Mouse (Mus musculus) liver, embryonic 15.5 days (tissue): ENCODE measurements around the gene Tmem108. TPM values are rescaled to one million over a fixed set of nuclear protein-coding genes. Genes with fewer than 3 reads are reported as not detected.

ENCODE experiments used
- ATAC-seq: fragments of 200-750 bp; cut with Nextera tagmentation; 2 replicates; pipeline ENCODE4 v1.8.0; 2017; ENCODE audit warnings: moderate number of reproducible peaks, mild to moderate bottlenecking, moderate library complexity; ENCODE audit not compliant: insufficient read depth
- H3K27ac ChIP-seq: fragments of 300-500 bp; sonication (generic); replicated peaks from 2 replicates; pipeline ENCODE4 v1.5.1; 2015; ENCODE audit warnings: mild to moderate bottlenecking, inconsistent platforms
- H3K27me3 ChIP-seq: fragments of 300-500 bp; sonication (generic); 2 replicates; pipeline ENCODE4 v1.6.1; 2015; ENCODE audit warnings: mild to moderate bottlenecking, inconsistent platforms
- H3K36me3 ChIP-seq: fragments of 300-500 bp; sonication (generic); replicated peaks from 2 replicates; pipeline ENCODE4 v1.6.1; 2015; ENCODE audit warnings: moderate library complexity, mild to moderate bottlenecking, inconsistent platforms
- H3K4me1 ChIP-seq: fragments of 300-500 bp; sonication (generic); replicated peaks from 2 replicates; pipeline ENCODE4 v1.6.1; 2015; ENCODE audit warnings: inconsistent platforms
- H3K4me2 ChIP-seq: fragments of 300-500 bp; sonication (generic); 2 replicates; pipeline ENCODE4 v1.6.1; 2015; ENCODE audit warnings: moderate library complexity, mild to moderate bottlenecking, inconsistent platforms
- H3K4me3 ChIP-seq: fragments of 300-500 bp; sonication (generic); replicated peaks from 2 replicates; pipeline ENCODE4 v1.5.1; 2015; ENCODE audit warnings: mild to moderate bottlenecking, inconsistent platforms
- H3K9ac ChIP-seq: fragments of 300-500 bp; sonication (generic); 2 replicates; pipeline ENCODE4 v1.6.1; 2015; ENCODE audit warnings: moderate library complexity, mild to moderate bottlenecking, inconsistent platforms
- H3K9me3 ChIP-seq: fragments of 300-500 bp; sonication (generic); replicated peaks from 2 replicates; pipeline ENCODE4 v1.6.1; 2016; ENCODE audit warnings: inconsistent platforms
- WGBS: fragments of 180-500 bp; shearing (Covaris S2); methylation state at CpG from one replicate; pipeline ENCODE4 v1.1.7; 2015; ENCODE audit warnings: mixed read lengths; ENCODE audit not compliant: insufficient replicate concordance; 5-methylcytosine and 5-hydroxymethylcytosine counted together
- polyA plus RNA-seq: library from polyadenylated mRNA; unstranded; fragments of >200 nt; fragmentation: Nextera tagmentation; extraction: Ambion mirVana; gene quantifications from 2 replicates; pipeline ENCODE4 v1.2.1, GENCODE M21; 2015

The Tmem108 gene
- polyA plus RNA-seq, 1 experiment from 2014 or later = 1.1 TPM

GRCm38 (mm10) chr9:103471784-103472183 is 289.9 kb downstream of the Tmem108 start:
- Histone ChIP-seq H3K36me3 (no peaks in the 10 kb centered on the region), H3K27ac (no peak overlapping the region), H3K4me2 (no peak overlapping the region), H3K4me3 (no peak overlapping the region), H3K4me1 (peaks cover 7% of the 10 kb centered on the region), H3K9me3 (no peaks in the 10 kb centered on the region), H3K27me3 (no peaks in the 10 kb centered on the region), H3K9ac (no peak overlapping the region)
- 58% methylated on average over 11 of the region's 11 CpGs for WGBS
- no peak for ATAC-seq

GRCm38 (mm10) chr9:103469516-103469915 is 292.1 kb downstream of the Tmem108 start:
- Histone ChIP-seq H3K36me3 (no peaks in the 10 kb centered on the region), H3K9me3 (no peaks in the 10 kb centered on the region), H3K4me3 (no peak overlapping the region), H3K4me1 (peaks cover 6% of the 10 kb centered on the region), H3K9ac (no peak overlapping the region), H3K27me3 (no peaks in the 10 kb centered on the region), H3K4me2 (no peak overlapping the region), H3K27ac (no peak overlapping the region)
- WGBS = 47% methylated on average over 5 of the region's 5 CpGs
- no peak for ATAC-seq

GRCm38 (mm10) chr9:103468911-103469310 is 292.7 kb downstream of the Tmem108 start:
- H3K4me1 ChIP-seq = peaks cover under 1% of the 10 kb centered on the region; the same call in 1 of the 2 replicates
- no peak overlapping the region for H3K4me2 ChIP-seq
- ATAC-seq = no peak
- 59% methylated on average over 7 of the region's 7 CpGs for WGBS
- H3K4me3 ChIP-seq = no peak overlapping the region
- no peaks in the 10 kb centered on the region for H3K36me3 ChIP-seq
- H3K27ac ChIP-seq = no peak overlapping the region
- no peaks in the 10 kb centered on the region for H3K27me3 ChIP-seq
- no peaks in the 10 kb centered on the region for H3K9me3 ChIP-seq
- no peak overlapping the region for H3K9ac ChIP-seq

DNA sequence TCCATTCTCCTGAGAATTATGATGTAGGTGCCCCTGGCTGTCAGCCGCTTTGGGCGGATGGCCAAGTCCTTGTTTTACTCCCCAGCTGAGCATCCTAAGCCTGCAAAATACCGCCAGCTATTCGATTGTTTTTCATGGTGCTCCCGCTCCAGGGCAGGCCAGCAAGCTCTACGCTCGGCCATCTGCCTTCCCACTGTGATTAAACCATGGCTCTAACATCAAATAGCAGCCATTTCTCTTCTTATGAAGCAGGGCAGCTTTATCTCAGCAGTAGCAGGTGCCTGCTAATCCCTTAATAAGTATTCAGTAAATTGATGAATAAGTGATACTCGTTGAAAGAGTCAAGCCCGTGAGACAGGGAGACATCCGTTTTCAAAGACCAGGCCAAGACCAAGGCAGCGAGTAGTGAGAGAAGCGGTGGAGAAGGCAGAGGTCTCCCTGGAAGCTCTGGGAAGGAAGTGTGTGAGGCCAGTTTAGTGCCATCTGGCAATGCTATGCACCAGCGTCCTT is 295.9 kb downstream of the Tmem108 start:
- no peak overlapping the region for H3K27ac ChIP-seq
- no peak overlapping the region for H3K4me2 ChIP-seq
- WGBS = 66% methylated on average over 13 of the region's 13 CpGs
- H3K9me3 ChIP-seq = no peaks in the 10 kb centered on the region
- H3K27me3 ChIP-seq = no peaks in the 10 kb centered on the region
- H3K36me3 ChIP-seq = no peaks in the 10 kb centered on the region
- ATAC-seq = no peak
- no peaks in the 10 kb centered on the region; the same call in 1 of the 2 replicates for H3K4me1 ChIP-seq
- H3K9ac ChIP-seq = no peak overlapping the region
- no peak overlapping the region for H3K4me3 ChIP-seq

- no peak overlapping the region for H3K4me3 ChIP-seq
- H3K36me3 ChIP-seq = no peaks in the 10 kb centered on the region
- H3K4me2 ChIP-seq = no peak overlapping the region
- H3K9me3 ChIP-seq = no peaks in the 10 kb centered on the region
- no peaks in the 10 kb centered on the region for H3K27me3 ChIP-seq
- H3K9ac ChIP-seq = no peak overlapping the region
- no peak for ATAC-seq
- H3K4me1 ChIP-seq = no peaks in the 10 kb centered on the region; the same call in 1 of the 2 replicates
- H3K27ac ChIP-seq = no peak overlapping the region
- 18% methylated on average over 1 of the region's 1 CpGs for WGBS
Measured at GRCm38 (mm10) chr9:103465293-103465692, 296.3 kb downstream of the Tmem108 start.

DNA sequence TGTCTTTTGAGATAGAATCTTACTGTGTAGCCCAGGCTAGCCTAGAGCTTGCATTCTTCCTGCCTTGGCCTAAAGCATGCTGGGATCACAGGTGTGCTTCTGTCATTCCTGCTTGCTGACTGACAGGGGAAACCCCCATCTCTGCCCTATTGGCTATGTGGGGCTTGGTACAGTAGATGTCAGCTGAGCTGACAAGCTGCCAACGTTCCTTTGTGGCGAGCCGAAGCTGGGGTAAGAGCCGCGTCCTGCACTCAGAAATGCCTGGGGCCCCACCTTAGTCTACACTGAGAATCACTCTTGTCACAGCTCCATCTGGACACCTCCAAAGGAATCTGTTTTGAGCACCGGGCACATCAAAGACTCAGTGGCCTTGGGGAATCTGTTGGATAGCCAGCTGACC is 297.8 kb downstream of the Tmem108 start:
- 71% methylated on average over 6 of the region's 6 CpGs for WGBS
- H3K27me3 ChIP-seq = no peaks in the 10 kb centered on the region
- H3K9me3 ChIP-seq = no peaks in the 10 kb centered on the region
- H3K27ac ChIP-seq = no peak overlapping the region
- H3K36me3 ChIP-seq = no peaks in the 10 kb centered on the region
- ATAC-seq = no peak
- H3K4me3 ChIP-seq = no peak overlapping the region
- no peaks in the 10 kb centered on the region for H3K4me1 ChIP-seq
- no peak overlapping the region for H3K4me2 ChIP-seq
- no peak overlapping the region for H3K9ac ChIP-seq

DNA sequence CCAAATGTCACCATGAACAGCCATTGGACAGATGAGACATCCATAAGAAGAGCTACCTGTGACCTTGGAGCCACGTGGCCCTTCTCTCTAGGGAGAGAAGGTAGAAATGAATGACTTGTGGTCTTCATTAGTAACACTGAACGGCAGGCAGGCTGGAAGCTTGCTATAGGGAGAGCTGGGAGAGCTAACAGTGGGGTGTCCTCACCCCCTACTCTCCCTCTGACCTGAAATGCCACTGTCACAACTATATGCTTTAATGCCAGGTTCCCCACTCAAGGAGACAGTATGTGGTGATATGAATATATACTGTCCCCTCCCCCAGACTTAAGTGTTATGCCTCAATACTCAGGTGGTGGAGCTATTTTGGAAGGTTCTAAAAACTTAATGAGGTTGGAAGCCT is 301.8 kb downstream of the Tmem108 start:
- no peak for ATAC-seq
- Histone ChIP-seq H3K27me3 (no peaks in the 10 kb centered on the region), H3K9me3 (no peaks in the 10 kb centered on the region), H3K4me1 (no peaks in the 10 kb centered on the region), H3K9ac (no peak overlapping the region), H3K4me3 (no peak overlapping the region), H3K4me2 (no peak overlapping the region), H3K27ac (no peak overlapping the region), H3K36me3 (no peaks in the 10 kb centered on the region)
- 33% methylated on average over 2 of the region's 2 CpGs for WGBS

DNA sequence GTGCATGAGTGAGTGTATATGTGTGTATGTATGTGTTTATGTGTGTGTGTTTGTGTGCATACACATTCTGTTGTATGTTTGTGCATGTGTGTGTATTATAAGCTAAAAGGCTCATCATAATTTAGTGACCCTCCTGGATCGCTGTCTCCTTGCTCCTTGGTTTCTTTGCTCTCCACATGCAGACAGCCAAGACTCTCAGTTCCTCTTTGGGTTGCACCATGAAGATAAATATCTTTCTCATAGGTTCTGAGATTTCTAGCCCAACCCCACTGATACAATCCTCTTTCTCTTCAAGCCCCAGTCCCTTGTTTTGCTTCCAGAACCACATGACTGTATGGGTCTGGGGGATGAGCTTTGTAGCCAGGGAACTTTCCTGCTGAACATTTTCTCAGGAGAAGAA is 302.3 kb downstream of the Tmem108 start:
- Histone ChIP-seq H3K9ac (no peak overlapping the region), H3K36me3 (no peaks in the 10 kb centered on the region), H3K27me3 (no peaks in the 10 kb centered on the region), H3K4me1 (no peaks in the 10 kb centered on the region), H3K4me3 (no peak overlapping the region), H3K4me2 (no peak overlapping the region), H3K27ac (no peak overlapping the region), H3K9me3 (no peaks in the 10 kb centered on the region)
- WGBS = 44% methylated on average over 1 of the region's 1 CpGs
- ATAC-seq = no peak

GRCm38 (mm10) chr9:103449651-103450050 is 312.0 kb downstream of the Tmem108 start:
- no peaks in the 10 kb centered on the region for H3K9me3 ChIP-seq
- no peak for ATAC-seq
- H3K36me3 ChIP-seq = no peaks in the 10 kb centered on the region
- H3K4me3 ChIP-seq = no peak overlapping the region
- H3K27me3 ChIP-seq = no peaks in the 10 kb centered on the region
- no peak overlapping the region for H3K9ac ChIP-seq
- H3K4me2 ChIP-seq = no peak overlapping the region
- no peaks in the 10 kb centered on the region for H3K4me1 ChIP-seq
- 17% methylated on average over 6 of the region's 6 CpGs for WGBS
- H3K27ac ChIP-seq = no peak overlapping the region

DNA sequence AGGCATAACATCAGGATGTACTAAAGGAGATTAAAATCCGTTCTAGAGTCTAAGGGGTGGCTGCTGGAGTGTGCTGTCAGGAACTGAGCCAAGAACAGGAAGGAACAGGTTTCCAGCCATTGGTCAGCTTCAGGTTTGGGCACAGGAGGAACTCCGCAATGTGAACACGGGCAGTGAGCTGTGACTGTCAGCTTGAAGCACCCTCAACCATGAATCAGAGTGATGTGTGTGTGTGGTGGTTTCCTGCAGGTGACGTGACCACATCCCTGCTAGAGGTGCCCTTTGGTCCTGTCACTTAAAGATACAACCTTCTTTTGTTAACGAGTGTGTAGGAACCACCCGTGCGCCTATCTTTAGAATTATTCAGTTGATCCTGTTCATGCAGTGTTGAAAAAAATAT is 312.5 kb downstream of the Tmem108 start:
- WGBS = 17% methylated on average over 7 of the region's 7 CpGs
- no peak for ATAC-seq
- H3K4me1 ChIP-seq = no peaks in the 10 kb centered on the region
- no peaks in the 10 kb centered on the region for H3K27me3 ChIP-seq
- no peak overlapping the region for H3K4me3 ChIP-seq
- H3K36me3 ChIP-seq = no peaks in the 10 kb centered on the region
- no peaks in the 10 kb centered on the region for H3K9me3 ChIP-seq
- H3K9ac ChIP-seq = no peak overlapping the region
- H3K4me2 ChIP-seq = no peak overlapping the region
- H3K27ac ChIP-seq = no peak overlapping the region

GRCm38 (mm10) chr9:103444656-103445055 is 317.0 kb downstream of the Tmem108 start:
- H3K4me1 ChIP-seq = no peaks in the 10 kb centered on the region
- WGBS = 63% methylated on average over 5 of the region's 5 CpGs
- H3K4me2 ChIP-seq = no peak overlapping the region
- no peaks in the 10 kb centered on the region for H3K36me3 ChIP-seq
- H3K9ac ChIP-seq = no peak overlapping the region
- no peak for ATAC-seq
- H3K27me3 ChIP-seq = no peaks in the 10 kb centered on the region
- H3K27ac ChIP-seq = no peak overlapping the region
- no peak overlapping the region for H3K4me3 ChIP-seq
- H3K9me3 ChIP-seq = no peaks in the 10 kb centered on the region

GRCm38 (mm10) chr9:103443824-103444185 is 317.8 kb downstream of the Tmem108 start:
- Histone ChIP-seq H3K4me2 (no peak overlapping the region), H3K27me3 (no peaks in the 10 kb centered on the region), H3K27ac (no peak overlapping the region), H3K9ac (no peak overlapping the region), H3K4me1 (no peaks in the 10 kb centered on the region), H3K9me3 (no peaks in the 10 kb centered on the region), H3K4me3 (no peak overlapping the region), H3K36me3 (no peaks in the 10 kb centered on the region)
- ATAC-seq = no peak
- WGBS = 67% methylated on average over 7 of the region's 7 CpGs
